Mouse (Mus musculus) brown adipose tissue, adult 24 weeks (tissue): ENCODE data around the gene Zfp428. TPM values are rescaled to one million over a fixed set of nuclear protein-coding genes. Genes with fewer than 3 reads are reported as not detected.
A peak's percentile ranks its signal among the peaks of the same experiment; 100 is the strongest.

Source experiments
- H3K27ac ChIP-seq: fragments of 200-500 bp; replicated peaks from 2 replicates; pipeline ENCODE4 v1.5.1; 2012; ENCODE audit warnings: low read depth, mild to moderate bottlenecking, low read length
- H3K4me1 ChIP-seq: fragments of 200-500 bp; 2 replicates; pipeline ENCODE4 v1.6.1; 2012; ENCODE audit warnings: low read length, mixed read lengths; ENCODE audit not compliant: control insufficient read depth, insufficient read depth, insufficient read length
- H3K4me3 ChIP-seq: fragments of 200-500 bp; 2 replicates; pipeline ENCODE4 v1.5.1; 2012; ENCODE audit warnings: low read depth, mild to moderate bottlenecking, low read length, moderate library complexity; ENCODE audit not compliant: insufficient read depth
- polyA plus RNA-seq: library from polyadenylated mRNA; stranded (reverse); fragments of >200 nt; gene quantifications from 2 replicates; pipeline ENCODE4 v1.2.4, GENCODE M21; 2012; ENCODE audit not compliant: missing spikeins, insufficient read depth, insufficient read length

Zfp428 gene
- 3.0 and 4.7 TPM in 2 replicates for polyA plus RNA-seq

DNA sequence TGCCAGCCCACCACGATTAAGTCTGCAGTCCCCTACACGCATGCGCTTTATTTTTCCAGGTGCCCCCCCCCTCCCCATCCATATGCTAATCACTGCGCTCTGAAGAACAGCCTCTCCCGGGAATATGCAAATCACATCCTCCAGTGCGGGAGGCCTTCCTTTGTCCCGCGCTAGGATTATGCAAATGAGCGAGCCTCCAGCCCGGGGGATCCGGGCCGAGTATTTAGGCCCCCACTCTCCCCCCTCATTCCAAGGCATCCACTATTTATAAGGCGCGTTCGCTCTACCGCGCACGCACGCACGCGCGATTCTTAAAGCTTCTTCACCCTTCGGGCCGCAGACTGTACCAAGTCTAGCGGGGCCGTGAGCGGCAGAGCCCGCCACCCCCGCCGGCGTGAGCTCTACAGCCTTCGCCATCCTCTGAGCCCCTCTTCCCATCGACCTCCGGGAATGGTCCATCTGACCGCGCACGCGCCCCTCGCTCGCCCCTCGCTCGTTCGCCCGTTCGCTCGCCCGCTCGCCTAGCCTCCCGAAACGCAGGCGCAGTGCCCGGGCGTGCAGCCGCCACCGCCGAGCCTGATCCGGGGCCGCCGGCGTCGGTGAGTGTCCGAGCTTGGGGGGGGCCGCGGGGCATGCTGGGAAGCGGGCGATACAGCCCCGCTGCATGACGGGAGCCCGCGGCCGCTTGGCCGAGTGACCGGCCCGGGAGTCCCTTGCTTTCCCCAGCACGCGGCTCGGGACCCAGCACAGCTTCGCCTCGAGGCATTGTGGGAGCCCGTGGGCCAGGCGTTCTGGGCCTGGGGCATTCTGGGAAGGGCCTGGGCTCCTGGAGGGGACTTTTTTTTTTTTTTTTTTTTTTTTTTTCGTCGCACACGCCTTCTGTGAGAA is at the start of gene Zfp428:
TSS of gene Zfp428 (plus strand) at position 169 of the 888 bp plus-strand sequence.
- H3K27ac ChIP-seq: peak within 1 kb of the TSS; percentile 89
- peaks cover 5% of the 10 kb centered on the region; the same call in 1 of the 2 replicates for H3K4me1 ChIP-seq
- H3K4me3 ChIP-seq: peak within 1 kb of the TSS; percentile 98

DNA sequence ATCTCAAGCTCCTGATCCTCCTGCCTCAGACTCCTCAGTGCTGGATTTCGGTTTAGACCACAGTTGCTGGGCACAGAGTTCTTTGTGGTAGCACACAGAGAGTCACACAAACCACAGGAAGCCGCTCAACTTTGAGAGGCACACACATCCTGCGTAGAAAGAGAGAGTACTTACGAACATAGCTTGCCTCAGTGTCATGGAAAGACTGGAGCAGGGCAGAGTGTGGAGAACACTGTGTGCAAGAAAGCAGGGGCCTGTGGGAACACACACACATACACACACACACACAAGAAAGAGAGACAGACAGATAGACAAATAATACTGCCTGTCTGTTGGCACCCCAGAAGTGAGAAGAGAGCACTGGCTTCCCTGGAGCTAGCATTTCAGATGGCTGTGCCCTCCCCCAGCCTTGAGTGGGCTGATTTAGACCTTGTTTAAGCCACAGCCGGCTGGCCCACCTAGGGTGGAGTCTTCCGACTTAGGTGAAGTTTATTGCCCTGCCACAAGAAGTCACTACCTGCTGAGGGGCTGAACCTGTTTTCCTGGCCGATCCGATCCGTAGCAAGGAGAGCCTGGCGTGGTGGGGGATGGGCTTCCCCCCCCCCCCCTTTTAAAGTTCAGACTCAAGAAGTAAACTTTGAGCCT is 49.0 kb upstream of the Zfp428 start:
- Histone ChIP-seq H3K4me1 (peaks cover 26% of the 10 kb centered on the region; the same call in 1 of the 2 replicates), H3K4me3 (no peak overlapping the region), H3K27ac (peak overlapping the region; percentile 23)

GRCm38 (mm10) chr7:24459440-24459839 is 47.4 kb upstream of the Zfp428 start:
- Histone ChIP-seq H3K4me1 (peaks cover 28% of the 10 kb centered on the region; the same call in 1 of the 2 replicates), H3K27ac (peak overlapping the region; percentile 51), H3K4me3 (no peak overlapping the region)

DNA sequence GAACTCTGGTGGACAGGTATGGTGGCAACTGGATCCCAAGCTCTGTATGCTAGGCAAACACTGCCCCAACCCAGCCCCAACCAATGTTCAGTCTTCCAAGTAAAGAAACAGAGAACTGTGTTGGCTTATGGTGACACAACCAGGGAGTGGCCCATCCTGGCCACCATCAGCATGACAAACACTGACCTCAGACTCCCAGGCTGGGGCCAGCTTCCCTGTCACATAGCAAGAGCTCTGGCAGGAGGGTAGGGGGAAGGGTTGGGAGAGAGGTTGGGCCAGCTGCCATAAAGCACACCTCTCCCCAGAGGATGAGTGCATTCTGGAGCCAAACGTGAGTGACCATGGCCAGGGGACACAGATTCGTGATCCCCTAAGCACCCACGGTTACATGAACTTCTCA is 47.0 kb upstream of the Zfp428 start:
- Histone ChIP-seq H3K4me1 (peaks cover 27% of the 10 kb centered on the region; the same call in 1 of the 2 replicates), H3K4me3 (no peak overlapping the region), H3K27ac (peak overlapping the region; percentile 63)

DNA sequence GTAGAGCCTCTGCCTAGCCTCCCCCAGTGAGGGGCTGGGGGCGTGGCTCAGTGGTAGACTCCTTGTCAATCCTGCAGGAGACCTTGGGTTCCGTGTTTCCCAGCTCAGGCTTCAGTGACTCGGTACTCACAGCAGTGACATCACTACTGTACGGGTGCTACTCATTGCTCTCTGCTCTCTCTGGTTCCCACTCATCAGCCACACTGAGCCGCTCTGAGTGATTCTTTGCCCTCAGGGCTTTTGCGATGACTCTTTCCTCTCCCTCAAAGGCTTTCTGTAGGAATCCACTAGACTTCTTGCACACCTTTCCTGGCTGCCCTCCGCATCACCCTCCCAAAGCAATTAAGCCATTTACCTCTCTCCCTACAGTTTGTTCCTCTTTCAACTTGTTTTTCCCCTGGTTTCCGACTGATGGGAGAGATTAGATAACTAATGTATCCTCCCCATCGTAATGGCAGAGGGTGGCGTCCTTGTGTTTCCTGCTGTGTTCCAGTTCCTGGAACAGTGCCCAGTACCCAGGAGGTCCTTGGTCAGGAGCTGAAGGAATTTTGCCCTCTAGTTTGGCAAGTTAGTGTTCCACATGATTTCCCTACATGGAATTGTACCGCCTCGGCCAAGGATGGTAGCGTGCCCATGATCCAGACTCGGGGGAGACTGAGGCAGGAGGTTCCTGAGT is 45.3 kb upstream of the Zfp428 start:
- Histone ChIP-seq H3K4me1 (peaks cover 18% of the 10 kb centered on the region; the same call in 1 of the 2 replicates), H3K4me3 (0 out of 2 replicates have a peak overlapping the region, but pooled peaks have one; percentile 1), H3K27ac (peak overlapping the region; percentile 76)

DNA sequence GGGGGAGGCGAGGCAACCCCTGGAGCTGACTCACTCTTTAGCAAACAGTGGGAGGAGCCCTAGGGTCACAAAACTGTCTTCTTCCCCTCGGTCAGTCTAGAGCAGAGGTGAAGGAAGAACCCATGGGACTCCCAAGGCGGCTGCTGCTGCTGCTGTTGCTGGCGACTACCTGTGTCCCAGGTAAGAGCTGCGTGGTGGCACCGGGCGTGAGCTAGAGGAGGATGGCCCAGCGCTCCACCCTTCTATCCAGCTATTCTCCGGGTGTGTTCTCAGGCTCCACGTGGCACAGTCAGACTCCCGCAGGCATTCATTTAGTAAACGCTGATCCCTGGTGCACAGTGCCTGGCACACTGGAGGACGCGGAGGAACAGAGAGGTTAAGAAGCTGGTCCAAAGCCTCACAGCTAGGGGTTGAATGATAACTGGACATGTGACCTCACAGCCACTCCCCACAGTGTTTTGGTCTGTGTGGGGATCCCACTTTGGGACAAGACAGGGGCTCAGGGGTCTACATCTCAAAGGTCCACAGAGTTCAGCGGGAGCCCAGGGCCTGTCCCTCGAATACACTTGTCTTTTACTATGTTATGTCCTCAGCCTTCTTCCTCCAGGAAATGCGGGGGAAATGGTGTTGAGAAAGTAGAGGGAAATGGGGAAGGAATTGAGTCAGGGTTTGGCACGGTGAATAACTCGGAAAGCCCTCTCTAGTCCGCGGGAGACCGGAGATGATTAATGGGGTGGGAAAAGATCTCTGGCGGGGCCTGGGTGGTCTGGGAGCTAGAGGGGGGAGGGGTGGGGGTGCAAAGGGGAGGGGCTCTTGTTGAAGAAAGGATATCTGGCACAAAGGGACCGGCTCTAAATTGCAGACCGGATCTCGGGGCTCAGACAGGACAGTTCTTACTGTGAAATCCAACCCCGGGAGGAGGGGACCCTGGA is 44.2 kb upstream of the Zfp428 start, which contains the start of gene Plaur:
TSS of gene Plaur (plus strand) at position 97 of the 932 bp plus-strand sequence.
- Histone ChIP-seq H3K4me3 (peak within 1 kb of the TSS; percentile 67), H3K27ac (peak within 1 kb of the TSS; percentile 97), H3K4me1 (peaks cover 15% of the 10 kb centered on the region; the same call in 1 of the 2 replicates)

DNA sequence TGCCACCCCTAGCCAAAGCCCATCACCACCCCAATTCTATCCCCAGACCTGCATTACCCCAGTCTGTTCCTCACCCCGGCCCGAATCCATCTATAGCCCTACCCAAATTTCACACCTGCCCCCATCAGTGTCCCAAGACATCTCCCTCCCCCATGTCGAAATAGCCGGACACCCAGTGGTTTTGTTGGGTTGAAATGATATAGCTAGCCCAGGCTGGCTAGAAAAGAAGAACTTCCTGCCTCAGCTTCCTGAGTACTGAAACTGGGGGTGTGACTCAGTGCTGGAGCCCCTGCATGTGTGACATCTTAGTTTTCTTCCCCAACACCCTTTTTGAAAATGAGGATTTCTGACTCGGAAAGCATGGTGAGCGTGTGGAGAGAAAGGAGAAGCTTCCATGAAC is 40.0 kb upstream of the Zfp428 start:
- Histone ChIP-seq H3K4me1 (peaks cover 2% of the 10 kb centered on the region; the same call in 1 of the 2 replicates), H3K27ac (no peak overlapping the region)

DNA sequence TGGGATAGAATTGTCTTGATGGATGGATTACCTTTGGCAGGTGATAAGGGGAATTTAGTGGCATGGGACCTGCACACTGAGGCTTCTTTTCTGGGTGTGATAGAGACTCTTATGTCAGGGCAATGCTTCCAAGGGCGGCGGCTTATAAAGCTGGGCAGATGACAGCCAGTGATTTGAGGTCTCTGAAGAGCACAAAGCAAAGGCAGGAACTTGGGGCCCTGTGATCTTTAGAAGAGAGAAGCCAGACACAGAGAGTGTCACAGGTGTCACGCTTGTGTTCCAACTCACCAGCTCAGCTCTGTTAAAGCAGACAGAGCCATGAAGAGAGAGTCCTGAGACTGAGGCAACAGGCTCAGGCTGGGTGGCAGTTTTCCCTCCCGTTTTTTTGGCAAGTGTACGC is 38.9 kb upstream of the Zfp428 start:
- Histone ChIP-seq H3K4me3 (no peak overlapping the region), H3K27ac (no peak overlapping the region), H3K4me1 (peaks cover 2% of the 10 kb centered on the region; the same call in 1 of the 2 replicates)

More for the DNA sequence above, 40.0 kb upstream of the Zfp428 start:
- no peak overlapping the region for H3K4me3 ChIP-seq

DNA sequence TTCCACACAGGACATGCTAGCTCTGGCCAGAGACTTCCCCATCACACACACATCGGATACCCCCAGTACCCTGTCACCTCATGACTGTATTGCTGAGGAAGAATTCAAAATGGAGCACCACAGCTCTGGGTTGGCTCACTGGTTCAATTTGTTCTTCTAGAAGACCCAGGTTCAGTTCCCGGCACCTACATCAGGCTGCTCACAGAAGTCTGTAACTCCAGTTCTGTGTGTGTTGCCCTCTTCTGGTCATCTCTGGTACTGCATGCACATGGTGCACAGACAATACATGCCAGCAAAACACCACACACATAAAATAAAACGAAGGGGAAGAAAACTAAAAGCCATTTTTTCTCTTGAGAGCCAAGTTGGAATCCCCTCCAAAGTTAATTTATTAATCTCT is 37.7 kb upstream of the Zfp428 start:
- Histone ChIP-seq H3K4me3 (no peak overlapping the region), H3K27ac (no peak overlapping the region), H3K4me1 (peaks cover under 1% of the 10 kb centered on the region; the same call in 1 of the 2 replicates)

DNA sequence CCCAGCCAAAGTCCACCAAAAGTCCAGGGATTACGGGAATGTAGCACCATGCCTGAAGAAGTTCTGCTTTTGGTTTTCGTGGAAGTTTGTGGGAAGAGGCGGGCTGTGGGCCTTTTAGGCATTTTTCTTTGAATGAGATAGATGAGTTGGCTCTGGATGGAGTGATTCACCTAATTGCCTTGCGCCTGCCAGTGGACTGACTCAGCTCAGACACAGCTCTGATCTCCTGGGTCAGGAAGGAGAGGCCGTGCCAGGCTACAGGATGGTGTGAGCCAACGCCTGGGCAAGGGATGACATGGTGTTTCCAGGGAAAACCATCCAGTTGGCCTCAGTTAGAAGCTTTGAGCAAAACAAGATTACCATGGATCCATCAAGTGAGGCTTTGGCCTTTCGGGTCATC is 36.5 kb upstream of the Zfp428 start:
- Histone ChIP-seq H3K27ac (no peak overlapping the region), H3K4me3 (no peak overlapping the region), H3K4me1 (no peaks in the 10 kb centered on the region)

- H3K4me3 ChIP-seq: no peak overlapping the region
- no peaks in the 10 kb centered on the region for H3K4me1 ChIP-seq
- H3K27ac ChIP-seq: no peak overlapping the region
Observed at GRCm38 (mm10) chr7:24472442-24472841, 34.4 kb upstream of the Zfp428 start.

GRCm38 (mm10) chr7:24472937-24473336 is 33.9 kb upstream of the Zfp428 start:
- no peak overlapping the region for H3K4me3 ChIP-seq
- no peaks in the 10 kb centered on the region for H3K4me1 ChIP-seq
- H3K27ac ChIP-seq: no peak overlapping the region

GRCm38 (mm10) chr7:24473913-24474529 is 32.8 kb upstream of the Zfp428 start:
- Histone ChIP-seq H3K4me1 (no peaks in the 10 kb centered on the region), H3K27ac (no peak overlapping the region), H3K4me3 (no peak overlapping the region)
